Mouse (Mus musculus) intestine, postnatal 0 days (tissue): ENCODE results near the gene Ccdc153. TPM values are rescaled to one million over a fixed set of nuclear protein-coding genes. Genes with fewer than 3 reads are reported as not detected.

ENCODE experiments used
- ATAC-seq: fragments of 200-750 bp; cut with Nextera tagmentation; 2 replicates; pipeline ENCODE4 v1.8.0; 2017; ENCODE audit warnings: mild to moderate bottlenecking, moderate TSS enrichment, moderate library complexity
- H3K27ac ChIP-seq: fragments of 300-500 bp; sonication (generic); 2 replicates; pipeline ENCODE4 v1.5.1; 2014; ENCODE audit warnings: mild to moderate bottlenecking, low read depth, low read length, moderate library complexity
- H3K27me3 ChIP-seq: fragments of 300-500 bp; sonication (generic); replicated peaks from 2 replicates; pipeline ENCODE4 v1.6.1; 2014; ENCODE audit warnings: low read length, mixed read lengths; ENCODE audit not compliant: control insufficient read depth, insufficient read depth
- H3K36me3 ChIP-seq: fragments of 300-500 bp; sonication (generic); 2 replicates; pipeline ENCODE4 v1.6.1; 2014; ENCODE audit warnings: mild to moderate bottlenecking, moderate library complexity; ENCODE audit not compliant: control insufficient read depth, insufficient read depth
- H3K4me1 ChIP-seq: fragments of 300-500 bp; sonication (generic); replicated peaks from 2 replicates; pipeline ENCODE4 v1.6.1; 2014; ENCODE audit warnings: antibody characterized with exemption, low read length, mixed read lengths; ENCODE audit not compliant: control insufficient read depth, insufficient read depth
- H3K4me2 ChIP-seq: fragments of 300-500 bp; sonication (generic); replicated peaks from 2 replicates; pipeline ENCODE4 v1.6.1; 2014; ENCODE audit warnings: low read depth, mild to moderate bottlenecking, moderate library complexity
- H3K4me3 ChIP-seq: fragments of 300-500 bp; sonication (generic); 2 replicates; pipeline ENCODE4 v1.5.1; 2014; ENCODE audit warnings: low read depth, low read length
- H3K9ac ChIP-seq: fragments of 300-500 bp; sonication (generic); 2 replicates; pipeline ENCODE4 v1.6.1; 2014; ENCODE audit warnings: mild to moderate bottlenecking, low read depth, low read length
- H3K9me3 ChIP-seq: fragments of 300-500 bp; sonication (generic); 2 replicates; pipeline ENCODE4 v1.6.1; 2016; ENCODE audit warnings: mixed run types; ENCODE audit not compliant: control insufficient read depth
- CTCF ChIP-seq: sonication (generic); IDR thresholded peaks from 2 replicates; pipeline ENCODE4 v1.5.1; 2016; ENCODE audit warnings: low read depth, mild to moderate bottlenecking, control low read depth, antibody characterized with exemption, moderate library complexity
- WGBS: fragments of 180-500 bp; shearing (Covaris S2); extraction: QIAGEN DNeasy Blood & Tissue Kit; methylation state at CpG from one replicate; pipeline ENCODE4 v1.1.7; 2014; 5-methylcytosine and 5-hydroxymethylcytosine counted together
- polyA plus RNA-seq: library from polyadenylated mRNA; unstranded; fragments of >200 nt; fragmentation: Nextera tagmentation; extraction: Ambion mirVana; gene quantifications from 2 replicates; pipeline ENCODE4 v1.2.1, GENCODE M21; 2015

The Ccdc153 gene
- polyA plus RNA-seq, 1 experiment from 2014 or later = not detected

DNA sequence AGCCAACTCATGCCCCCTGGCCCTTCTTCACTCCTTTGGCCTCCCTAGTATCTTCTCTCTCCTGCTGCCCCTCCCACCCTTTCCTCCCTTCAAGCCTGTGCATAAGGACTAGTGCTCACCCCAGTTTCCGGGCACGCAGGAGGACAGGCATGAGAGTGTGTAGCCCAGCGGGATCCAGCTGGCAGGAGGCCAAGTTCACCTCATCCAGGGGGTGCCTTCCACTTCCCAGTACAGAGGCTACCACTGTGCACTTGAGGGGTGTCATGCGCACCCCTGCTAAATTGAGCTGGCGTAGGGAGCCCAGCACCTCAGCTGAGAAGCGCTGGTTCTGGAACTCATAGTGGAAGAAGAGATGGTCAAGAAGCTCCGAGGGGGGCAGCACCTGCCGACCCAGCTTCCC is 15.7 kb downstream of the Ccdc153 start:
- Histone ChIP-seq H3K36me3 (no peaks in the 10 kb centered on the region), H3K4me2 (no peak overlapping the region), H3K27ac (no peak overlapping the region), H3K9me3 (no peaks in the 10 kb centered on the region), H3K9ac (no peak overlapping the region), H3K4me3 (no peak overlapping the region), H3K27me3 (no peaks in the 10 kb centered on the region), H3K4me1 (no peaks in the 10 kb centered on the region)
- TF ChIP-seq CTCF = no peak
- no peak for ATAC-seq
- 81% methylated on average over 8 of the region's 8 CpGs for WGBS

DNA sequence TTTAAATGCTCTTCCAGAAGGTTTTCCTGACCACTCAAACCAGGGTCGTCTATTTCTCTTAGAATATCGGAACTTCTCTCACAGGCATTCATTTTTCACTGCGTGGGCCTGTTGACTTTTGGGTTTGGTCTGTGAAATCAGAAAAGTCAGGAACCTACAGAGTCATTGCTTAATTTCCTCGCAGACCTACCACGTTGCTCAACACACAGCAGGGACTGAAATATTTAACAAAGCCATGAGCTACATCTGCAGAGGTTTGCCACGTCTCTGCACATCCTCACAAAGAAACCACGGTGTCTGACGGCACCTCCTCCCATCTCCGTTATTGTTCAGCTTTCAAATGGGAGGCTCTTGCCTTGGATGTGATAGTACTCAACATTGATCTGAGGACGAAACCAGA is 18.5 kb downstream of the Ccdc153 start:
- Histone ChIP-seq H3K36me3 (peaks cover 8% of the 10 kb centered on the region; the same call in 1 of the 2 replicates), H3K4me2 (no peak overlapping the region), H3K4me1 (no peaks in the 10 kb centered on the region), H3K27me3 (no peaks in the 10 kb centered on the region), H3K9me3 (no peaks in the 10 kb centered on the region), H3K27ac (no peak overlapping the region), H3K9ac (no peak overlapping the region), H3K4me3 (no peak overlapping the region)
- TF ChIP-seq CTCF = no peak
- ATAC-seq = no peak
- 81% methylated on average over 10 of the region's 10 CpGs for WGBS

DNA sequence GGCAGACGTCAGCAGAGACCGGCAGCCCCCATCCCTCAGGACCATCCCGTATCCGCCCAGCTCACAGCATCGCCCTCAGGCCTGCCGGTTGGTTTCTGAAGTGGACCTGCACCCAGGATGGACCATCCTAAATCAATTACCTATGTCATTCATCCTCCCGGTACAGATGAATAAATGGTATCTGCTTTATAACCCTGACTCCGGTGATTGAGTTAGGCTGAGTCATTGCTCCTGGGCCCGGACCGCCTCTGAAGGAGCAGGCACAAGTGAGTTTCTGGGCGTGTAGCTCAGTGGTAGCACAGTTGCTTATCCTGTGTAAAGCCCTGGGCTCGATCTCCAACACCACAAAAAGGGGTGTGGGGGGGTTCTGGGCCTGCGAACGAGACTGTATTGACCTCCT is 20.9 kb downstream of the Ccdc153 start:
- H3K4me1 ChIP-seq = no peaks in the 10 kb centered on the region
- H3K36me3 ChIP-seq = peaks cover 8% of the 10 kb centered on the region; the same call in 1 of the 2 replicates
- no peak overlapping the region for H3K27ac ChIP-seq
- no peak overlapping the region for H3K4me2 ChIP-seq
- H3K27me3 ChIP-seq = no peaks in the 10 kb centered on the region
- H3K9me3 ChIP-seq = no peaks in the 10 kb centered on the region
- no peak overlapping the region for H3K9ac ChIP-seq
- no peak for ATAC-seq
- no peak for TF ChIP-seq CTCF
- no peak overlapping the region for H3K4me3 ChIP-seq
- 69% methylated on average over 14 of the region's 14 CpGs for WGBS

DNA sequence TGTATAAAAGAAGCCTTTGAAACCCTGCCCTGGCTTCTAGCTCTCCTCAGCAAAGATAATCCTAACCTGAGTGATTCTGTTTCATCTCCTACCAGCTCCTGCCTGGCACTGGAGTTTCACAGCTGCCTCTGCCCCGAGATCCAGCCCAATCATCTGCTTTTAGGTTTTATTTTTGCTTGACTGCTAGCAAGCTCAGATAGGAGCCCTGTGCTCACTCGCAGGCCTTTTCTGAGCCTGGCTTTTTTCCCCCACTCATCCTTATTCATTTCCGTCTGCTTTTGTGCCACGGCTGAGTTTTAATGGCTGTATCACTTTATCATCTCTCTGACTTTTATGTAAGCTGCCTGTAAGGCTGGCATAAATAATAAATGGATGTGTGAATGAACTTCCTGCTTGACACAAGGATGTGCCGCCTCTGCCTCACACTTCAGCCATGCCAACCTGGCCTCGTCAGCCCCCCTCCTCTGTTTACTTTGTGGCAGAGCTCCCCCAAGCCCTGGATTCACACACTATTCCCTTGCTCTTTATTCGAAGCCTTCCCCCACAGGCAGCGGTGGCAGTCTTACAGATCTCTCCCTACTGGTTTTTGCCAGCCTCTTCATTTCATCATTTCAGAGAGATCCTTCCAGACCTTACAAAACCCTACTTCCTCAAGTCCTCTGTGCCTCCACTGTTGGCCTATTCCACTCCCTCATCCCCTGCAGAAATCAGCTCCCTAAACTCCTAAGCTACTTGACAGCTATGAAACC is 26.2 kb downstream of the Ccdc153 start:
- ATAC-seq = no peak
- Histone ChIP-seq H3K9me3 (no peaks in the 10 kb centered on the region), H3K27ac (no peak overlapping the region), H3K36me3 (peaks cover 8% of the 10 kb centered on the region; the same call in 1 of the 2 replicates), H3K4me3 (no peak overlapping the region), H3K9ac (no peak overlapping the region), H3K4me1 (no peaks in the 10 kb centered on the region), H3K4me2 (0 out of 2 replicates have a peak overlapping the region, but pooled peaks have one; percentile 90), H3K27me3 (no peaks in the 10 kb centered on the region)
- TF ChIP-seq CTCF = no peak
- WGBS = 75% methylated on average over 8 of the region's 8 CpGs

DNA sequence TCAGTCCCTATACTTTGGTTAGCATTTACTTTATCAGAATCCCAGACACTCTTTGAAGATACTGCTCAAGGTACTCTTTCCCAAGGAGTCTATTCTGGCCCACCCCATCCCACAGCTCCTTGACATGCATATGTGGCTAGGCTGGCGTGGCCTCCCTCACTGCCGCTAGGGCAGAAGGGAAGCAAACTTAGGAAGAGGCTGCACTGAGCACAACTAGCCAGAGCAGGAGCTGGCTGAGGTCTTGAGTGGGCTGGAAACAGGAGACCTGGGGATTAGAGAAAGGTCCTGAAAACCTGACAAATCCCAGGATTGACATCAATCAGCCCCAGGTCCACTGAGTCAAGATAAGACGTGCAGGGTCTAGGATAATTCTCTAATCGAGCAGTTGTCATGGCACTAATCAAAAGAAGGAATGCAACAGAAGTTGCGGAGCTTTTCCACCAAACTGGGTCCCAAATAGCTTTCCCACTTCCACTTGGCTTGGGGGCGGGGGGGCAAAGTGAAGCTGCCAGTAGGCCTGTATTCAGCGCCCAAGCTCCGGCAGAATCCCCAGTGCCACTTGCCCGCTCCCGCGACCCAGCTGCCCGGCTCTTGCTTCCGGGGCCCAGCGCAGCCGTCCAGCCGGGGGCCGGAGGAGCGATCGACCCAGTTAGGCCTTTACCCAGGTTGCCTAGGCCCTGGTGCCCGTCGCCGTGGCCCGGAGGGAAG is 27.0 kb downstream of the Ccdc153 start:
- Histone ChIP-seq H3K27me3 (no peaks in the 10 kb centered on the region), H3K9ac (peak overlapping the region; percentile 92), H3K4me2 (peak overlapping the region; percentile 90), H3K4me1 (no peaks in the 10 kb centered on the region), H3K27ac (peak overlapping the region; percentile 77), H3K9me3 (no peaks in the 10 kb centered on the region), H3K4me3 (peak overlapping the region; percentile 57), H3K36me3 (peaks cover under 1% of the 10 kb centered on the region; the same call in 1 of the 2 replicates)
- TF ChIP-seq CTCF = peak; percentile 39; the same call in 1 of the 2 replicates
- 12% methylated on average over 22 of the region's 23 CpGs for WGBS
- ATAC-seq = no peak

DNA sequence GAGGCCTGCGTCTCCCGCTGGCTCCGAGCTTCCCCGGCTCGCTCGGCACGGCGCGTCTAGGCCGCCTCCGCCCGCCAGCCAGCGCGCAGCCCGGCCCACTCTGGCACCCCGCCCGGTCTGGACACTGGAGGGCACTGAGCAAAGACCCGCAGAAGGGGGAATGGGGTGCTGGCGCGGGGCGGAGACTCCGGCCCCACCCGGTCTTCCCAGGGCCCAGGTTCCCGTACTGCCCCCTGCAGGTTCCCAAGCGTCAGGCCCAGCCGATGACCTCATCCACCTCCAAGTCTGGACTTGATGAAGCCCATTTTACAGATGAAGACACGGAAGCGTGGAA is 27.5 kb downstream of the Ccdc153 start:
- 5% methylated on average over 28 of the region's 28 CpGs for WGBS
- peak; percentile 83 for ATAC-seq
- no peaks in the 10 kb centered on the region for H3K9me3 ChIP-seq
- H3K4me1 ChIP-seq = no peaks in the 10 kb centered on the region
- no peaks in the 10 kb centered on the region; the same call in 1 of the 2 replicates for H3K36me3 ChIP-seq
- H3K27me3 ChIP-seq = no peaks in the 10 kb centered on the region
- TF ChIP-seq CTCF = peak; percentile 85
- H3K27ac ChIP-seq = peak overlapping the region; percentile 77
- peak overlapping the region; percentile 57 for H3K4me3 ChIP-seq
- peak overlapping the region; percentile 92 for H3K9ac ChIP-seq
- H3K4me2 ChIP-seq = peak overlapping the region; percentile 90
